Mouse (Mus musculus) left cerebral cortex, postnatal 4 days (tissue): ENCODE measurements at regions not wholly inside any gene's neighbourhood (a gene's known extent, or its start where the extent isn't known, plus 50 kb on each side); places are given as distances from the start of the nearest gene placed in this dataset.

ENCODE experiments used
- DNase-seq: peaks from one replicate; pipeline ENCODE4 v3.0.0-alpha.2; 2022
- intact Hi-C: fragments of 180-260 bp; cut with DNase I; formaldehyde crosslinking; loops from one replicate; pipeline ENCODE4 v1.15.1; 2025

- intact Hi-C loops = no loop called here
- DNase-seq = no peak
Observed at GRCm38 (mm10) chr10:72923611-72924010, 175.5 kb upstream of the Pcdh15 start.

DNA sequence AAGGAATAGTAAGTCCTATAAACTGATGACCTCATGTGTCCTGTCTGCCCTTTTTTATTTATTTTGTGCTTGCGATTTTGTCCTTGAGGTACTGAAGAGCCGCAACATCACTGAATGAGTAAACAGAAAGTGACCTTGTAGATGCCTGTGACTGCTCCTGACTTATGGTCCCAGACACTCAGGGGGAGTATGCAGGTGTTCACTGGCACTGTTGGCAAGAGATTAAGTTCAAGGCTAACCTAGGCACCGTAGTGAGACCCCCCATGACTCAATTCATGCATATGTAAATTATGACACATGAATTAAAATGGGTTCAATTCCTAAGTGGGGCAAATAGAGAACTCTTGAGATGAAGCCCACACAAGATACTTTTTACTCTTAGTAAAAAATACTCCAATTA, 142.2 kb upstream of the Pcdh15 start:
- intact Hi-C loops = no loop called here
- no peak for DNase-seq

GRCm38 (mm10) chr10:72960051-72960450, 139.1 kb upstream of the Pcdh15 start:
- intact Hi-C loops = no loop called here
- DNase-seq = peak; percentile 14

DNA sequence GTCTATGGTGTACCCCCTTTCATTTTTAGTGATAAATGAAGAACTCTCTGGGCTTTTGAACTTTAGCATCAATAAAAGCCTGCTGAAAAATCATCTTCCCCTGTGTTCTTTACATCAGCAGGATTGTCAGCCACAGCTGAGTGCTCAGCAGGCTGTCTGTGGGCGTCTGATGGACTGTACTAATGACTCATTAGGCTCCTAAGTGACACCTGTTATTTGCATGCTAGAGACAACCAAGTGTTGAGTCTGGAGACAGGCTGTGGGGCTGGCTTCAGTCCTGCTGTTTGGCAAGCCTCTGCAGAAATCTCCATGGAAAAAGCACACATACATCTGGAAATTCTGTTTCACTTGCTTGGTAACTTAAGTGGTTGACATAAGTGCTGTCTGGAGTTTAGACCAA, 117.8 kb upstream of the Pcdh15 start:
- intact Hi-C loops = no loop called here
- DNase-seq = no peak

GRCm38 (mm10) chr10:72988355-72988754, 110.8 kb upstream of the Pcdh15 start:
- intact Hi-C loops = no loop called here
- DNase-seq = no peak

DNA sequence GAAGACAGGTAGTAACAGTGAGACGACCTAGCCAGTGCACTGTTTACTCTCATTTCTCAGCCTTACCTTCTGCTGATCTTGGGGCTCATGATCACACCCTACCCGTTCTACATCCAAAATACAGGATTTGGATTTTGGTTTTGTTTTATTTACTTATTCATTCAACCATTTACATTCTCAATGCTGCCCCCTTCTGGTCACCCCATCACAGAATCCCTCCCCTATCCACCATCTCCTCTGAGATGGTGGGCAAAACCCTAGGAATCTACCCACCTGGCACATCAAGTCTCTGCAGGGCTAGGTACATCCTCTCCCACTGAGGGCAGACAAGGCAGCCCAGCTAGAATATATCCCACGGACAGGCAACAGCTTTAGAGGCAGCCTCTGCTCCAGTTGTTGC, 88.2 kb upstream of the Pcdh15 start:
- intact Hi-C loops = no loop called here

DNA sequence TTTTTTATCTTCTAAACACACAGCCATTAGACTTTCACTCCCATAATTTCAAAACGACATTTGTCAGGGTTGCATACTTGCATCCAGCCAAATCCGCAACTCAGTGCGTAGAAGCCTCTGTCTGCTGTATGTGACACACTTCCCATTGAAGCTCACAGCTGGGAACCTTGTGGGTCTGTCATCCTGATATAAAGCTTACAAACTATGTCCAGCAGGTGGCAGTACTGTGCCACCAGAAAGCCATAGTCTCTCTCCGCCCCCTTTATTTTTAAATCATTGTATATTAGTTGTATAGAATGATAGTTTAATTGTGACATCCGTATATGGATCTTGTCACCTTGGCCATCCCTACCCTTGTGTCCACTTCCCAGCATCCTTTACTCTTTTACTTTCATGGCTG, 87.3 kb upstream of the Pcdh15 start:
- no peak for DNase-seq
- intact Hi-C loops = no loop called here

More for the DNA sequence above, 88.2 kb upstream of the Pcdh15 start:
- DNase-seq = no peak

DNA sequence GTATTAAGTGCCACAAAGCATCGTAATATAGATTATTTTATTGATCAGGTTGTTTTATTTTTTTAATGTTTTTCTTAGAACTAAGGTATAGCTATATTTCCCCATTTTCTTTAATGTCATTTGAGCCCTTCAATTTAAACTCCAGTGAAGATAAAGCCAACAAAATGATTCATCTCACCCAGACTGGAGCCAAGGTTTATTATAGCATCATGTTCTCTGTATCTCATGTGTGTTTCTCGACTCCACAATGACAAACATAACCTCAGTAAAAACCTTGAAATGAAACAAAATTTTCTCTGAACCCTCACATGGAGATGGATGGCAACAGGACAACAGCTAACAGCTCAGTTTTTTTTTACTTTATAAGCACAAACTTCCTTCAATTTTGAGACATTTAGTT, 61.7 kb upstream of the Pcdh15 start:
- intact Hi-C loops = no loop called here
- DNase-seq = no peak

GRCm38 (mm10) chr10:73039551-73039950, 59.6 kb upstream of the Pcdh15 start:
- no peak for DNase-seq

More at GRCm38 (mm10) chr10:73039551-73039950, 59.6 kb upstream of the Pcdh15 start:
- intact Hi-C loops = no loop called here
